Mouse (Mus musculus): Measurements from ENCODE around the gene Eif4g3. TPM values are rescaled to one million over a fixed set of nuclear protein-coding genes. Genes with fewer than 3 reads are reported as not detected.

Eif4g3 gene
- polyA plus RNA-seq, 1 experiment from 2014 or later, result 55.9 TPM

DNA sequence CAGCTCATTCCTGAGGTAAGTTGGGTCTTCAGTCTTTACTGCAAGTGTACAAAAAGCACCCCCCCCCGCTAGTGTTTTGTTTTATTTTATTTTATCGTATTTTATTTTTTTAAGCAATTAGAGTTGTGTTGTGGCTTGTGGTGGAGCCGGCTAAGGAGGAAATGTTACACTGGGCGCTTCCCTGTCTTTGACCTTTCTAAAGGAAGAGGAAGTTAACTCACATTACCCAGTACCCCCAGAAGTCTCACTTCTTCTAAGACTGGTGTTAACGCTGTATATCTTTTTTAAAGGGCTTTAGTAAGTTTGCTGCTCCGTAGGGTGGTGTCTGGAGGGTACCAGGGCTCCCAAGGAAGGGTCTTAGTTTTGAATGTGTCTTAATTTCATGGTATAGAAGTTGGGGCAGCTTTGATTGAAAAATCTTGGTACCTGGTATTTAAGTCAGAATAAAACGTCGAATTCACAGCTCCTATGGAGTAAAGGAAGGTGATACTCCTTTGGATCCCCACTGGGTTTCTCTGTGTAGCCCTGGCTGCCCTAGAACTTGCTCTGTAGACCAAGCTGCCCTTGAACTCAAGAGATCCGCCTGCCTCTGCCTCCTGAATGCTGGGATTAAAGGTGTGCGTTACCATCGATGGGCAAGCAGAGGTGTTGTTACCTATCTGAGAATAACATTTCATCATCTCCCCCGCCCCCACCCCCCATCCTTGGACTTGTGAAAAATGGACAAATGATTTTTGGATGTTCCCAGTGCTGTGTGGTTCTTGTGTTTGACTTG is 1.9 kb downstream of the Eif4g3 start:
- Histone ChIP-seq H3K27me3 (ENCODE audit: control insufficient read depth, insufficient read depth, low read length) (no peaks in the 10 kb centered on the region), H3K4me1 (ENCODE audit: control insufficient read depth, insufficient read depth, low read length) (peaks cover 16% of the 10 kb centered on the region), H3K27ac (ENCODE audit: low read depth, low read length) (peak overlapping the region; percentile 93; the same call in 1 of the 2 replicates), H3K4me2 (replicated peaks; ENCODE audit: low read depth, low read length) (peak overlapping the region; percentile 60), H3K9ac (ENCODE audit: low read depth, low read length) (peak overlapping the region; percentile 99), H3K4me3 (ENCODE audit: low read length) (peak overlapping the region; percentile 99), H3K9me3 (ENCODE audit: control insufficient read depth, low read length) (no peaks in the 10 kb centered on the region), H3K36me3 (ENCODE audit: control insufficient read depth, insufficient read depth, low read length) (peaks cover 29% of the 10 kb centered on the region)
- ATAC-seq (ENCODE audit: low FRiP score, low TSS enrichment), result no peak
- 38% methylated on average over 12 of the region's 12 CpGs for WGBS

DNA sequence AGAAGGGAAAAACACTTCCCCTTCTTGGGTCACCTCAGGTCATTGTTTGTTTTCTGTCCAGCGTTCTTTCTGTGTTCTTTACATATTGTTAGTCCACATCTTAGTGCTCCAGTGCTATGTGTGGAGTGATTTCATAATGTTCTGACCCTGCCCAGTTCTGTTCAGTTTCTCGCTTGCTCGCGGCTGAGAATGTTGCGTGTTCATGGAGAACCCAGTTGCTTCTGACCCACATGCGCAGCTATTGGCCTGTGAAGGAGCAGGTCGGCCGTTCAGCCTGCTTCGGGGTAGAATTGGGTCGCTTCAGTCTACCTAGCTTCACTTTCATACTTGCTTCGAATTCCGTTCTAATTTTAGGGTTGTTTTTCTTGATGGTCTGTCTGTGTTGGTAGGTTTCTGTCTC is 2.6 kb downstream of the Eif4g3 start:
- Histone ChIP-seq H3K9me3 (ENCODE audit: control insufficient read depth, low read length) (no peaks in the 10 kb centered on the region), H3K4me2 (replicated peaks; ENCODE audit: low read depth, low read length) (peak overlapping the region; percentile 60), H3K9ac (ENCODE audit: low read depth, low read length) (peak overlapping the region; percentile 99; the same call in 1 of the 2 replicates), H3K27ac (ENCODE audit: low read depth, low read length) (no peak overlapping the region), H3K27me3 (ENCODE audit: control insufficient read depth, insufficient read depth, low read length) (no peaks in the 10 kb centered on the region), H3K36me3 (ENCODE audit: control insufficient read depth, insufficient read depth, low read length) (peaks cover 32% of the 10 kb centered on the region), H3K4me1 (ENCODE audit: control insufficient read depth, insufficient read depth, low read length) (peaks cover 20% of the 10 kb centered on the region), H3K4me3 (ENCODE audit: low read length) (peak overlapping the region; percentile 99)
- 70% methylated on average over 12 of the region's 12 CpGs for WGBS
- no peak for ATAC-seq (ENCODE audit: low FRiP score, low TSS enrichment)

DNA sequence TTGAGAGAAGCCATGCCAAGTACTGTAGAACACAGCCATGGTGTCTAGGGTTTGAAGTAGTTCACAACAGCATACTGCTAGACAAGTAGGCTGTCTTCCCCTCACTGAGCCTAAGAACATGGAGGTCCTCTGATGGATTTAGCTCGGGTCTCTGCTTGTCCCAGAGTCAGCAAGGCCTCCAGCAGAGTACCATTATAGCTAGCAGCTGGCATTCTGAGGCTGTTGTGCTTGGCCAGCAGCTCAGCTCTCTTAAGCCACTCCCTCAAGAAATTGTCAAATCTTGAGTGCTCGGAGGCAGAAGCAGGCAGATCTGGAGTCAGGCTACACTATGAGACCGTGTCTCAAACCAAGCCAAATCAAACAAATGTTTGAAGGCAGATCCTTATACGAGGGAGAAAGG is 5.4 kb downstream of the Eif4g3 start:
- Histone ChIP-seq H3K9ac (ENCODE audit: low read depth, low read length) (no peak overlapping the region), H3K4me3 (ENCODE audit: low read length) (no peak overlapping the region), H3K27me3 (ENCODE audit: control insufficient read depth, insufficient read depth, low read length) (no peaks in the 10 kb centered on the region), H3K4me2 (replicated peaks; ENCODE audit: low read depth, low read length) (no peak overlapping the region), H3K36me3 (ENCODE audit: control insufficient read depth, insufficient read depth, low read length) (peaks cover 52% of the 10 kb centered on the region), H3K9me3 (ENCODE audit: control insufficient read depth, low read length) (no peaks in the 10 kb centered on the region), H3K27ac (ENCODE audit: low read depth, low read length) (no peak overlapping the region), H3K4me1 (ENCODE audit: control insufficient read depth, insufficient read depth, low read length) (peaks cover 25% of the 10 kb centered on the region)
- ATAC-seq (ENCODE audit: low FRiP score, low TSS enrichment), result no peak
- WGBS, result 75% methylated on average over 4 of the region's 4 CpGs

DNA sequence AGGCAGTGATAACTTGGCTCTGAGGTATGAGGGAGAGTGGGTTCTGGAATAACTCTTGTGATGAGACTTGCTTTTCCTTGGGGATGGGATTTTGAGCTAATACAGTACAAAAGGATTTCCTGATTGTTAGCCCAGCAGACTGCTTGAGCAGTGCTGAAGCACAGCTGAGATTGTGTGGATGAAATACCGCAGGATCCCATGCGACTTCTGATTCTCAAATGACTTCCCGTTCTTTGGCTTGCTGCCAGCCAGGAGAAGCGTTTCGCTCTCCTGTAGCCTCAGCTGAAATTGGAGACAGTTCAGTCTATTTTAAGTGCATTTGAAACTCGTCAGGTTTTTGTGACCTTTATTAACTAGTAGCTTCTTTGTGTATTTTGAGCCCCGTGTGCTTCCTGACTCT is 7.9 kb downstream of the Eif4g3 start:
- H3K36me3 ChIP-seq (ENCODE audit: control insufficient read depth, insufficient read depth, low read length), result peaks cover 66% of the 10 kb centered on the region
- no peak overlapping the region for H3K4me2 ChIP-seq (replicated peaks; ENCODE audit: low read depth, low read length)
- ATAC-seq (ENCODE audit: low FRiP score, low TSS enrichment), result no peak; the same call in 1 of the 2 replicates
- H3K27ac ChIP-seq (ENCODE audit: low read depth, low read length), result no peak overlapping the region
- no peak overlapping the region; the same call in 1 of the 2 replicates for H3K9ac ChIP-seq (ENCODE audit: low read depth, low read length)
- WGBS, result 23% methylated on average over 7 of the region's 7 CpGs
- H3K27me3 ChIP-seq (ENCODE audit: control insufficient read depth, insufficient read depth, low read length), result no peaks in the 10 kb centered on the region
- no peaks in the 10 kb centered on the region for H3K9me3 ChIP-seq (ENCODE audit: control insufficient read depth, low read length)
- H3K4me1 ChIP-seq (ENCODE audit: control insufficient read depth, insufficient read depth, low read length), result peaks cover 15% of the 10 kb centered on the region
- H3K4me3 ChIP-seq (ENCODE audit: low read length), result no peak overlapping the region

DNA sequence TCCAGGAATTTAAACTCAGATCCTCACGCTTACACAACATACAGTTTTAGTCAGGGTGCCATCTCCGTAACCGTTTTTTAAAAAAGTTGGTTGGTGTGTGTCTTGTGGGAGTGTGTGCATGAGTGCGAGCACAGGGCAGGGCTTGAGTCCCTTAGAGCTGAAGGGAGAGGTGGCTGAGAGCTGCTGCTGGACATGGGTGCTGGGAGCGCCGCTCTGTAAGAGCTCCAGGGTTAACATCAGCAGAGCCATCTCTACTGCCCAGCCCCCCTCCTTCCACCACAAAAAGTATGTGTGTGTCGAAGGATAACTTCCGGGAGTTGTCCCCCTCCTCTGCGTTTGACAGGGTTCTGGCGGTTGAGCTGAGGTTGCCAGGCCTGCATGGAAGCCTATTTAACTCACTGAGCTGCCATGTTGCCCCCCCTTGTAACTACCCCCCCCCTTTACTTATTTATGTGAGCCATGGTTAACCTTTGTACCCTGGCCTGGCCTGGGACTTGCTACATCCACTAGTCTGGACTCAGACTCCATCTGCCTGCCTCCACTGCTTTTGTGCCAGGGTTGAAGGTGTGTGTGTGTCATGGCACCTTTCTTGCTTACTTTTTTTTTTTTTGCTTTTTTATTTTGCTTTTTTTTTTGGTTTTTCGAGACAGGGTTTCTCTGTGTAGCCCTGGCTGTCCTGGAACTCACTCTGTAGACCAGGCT is 11.2 kb downstream of the Eif4g3 start:
- Histone ChIP-seq H3K9ac (ENCODE audit: low read depth, low read length) (no peak overlapping the region), H3K4me2 (replicated peaks; ENCODE audit: low read depth, low read length) (no peak overlapping the region), H3K27me3 (ENCODE audit: control insufficient read depth, insufficient read depth, low read length) (no peaks in the 10 kb centered on the region), H3K9me3 (ENCODE audit: control insufficient read depth, low read length) (no peaks in the 10 kb centered on the region), H3K27ac (ENCODE audit: low read depth, low read length) (no peak overlapping the region), H3K4me3 (ENCODE audit: low read length) (no peak overlapping the region), H3K4me1 (ENCODE audit: control insufficient read depth, insufficient read depth, low read length) (peaks cover 8% of the 10 kb centered on the region), H3K36me3 (ENCODE audit: control insufficient read depth, insufficient read depth, low read length) (peaks cover 60% of the 10 kb centered on the region)
- no peak for ATAC-seq (ENCODE audit: low FRiP score, low TSS enrichment)
- 82% methylated on average over 11 of the region's 11 CpGs for WGBS

DNA sequence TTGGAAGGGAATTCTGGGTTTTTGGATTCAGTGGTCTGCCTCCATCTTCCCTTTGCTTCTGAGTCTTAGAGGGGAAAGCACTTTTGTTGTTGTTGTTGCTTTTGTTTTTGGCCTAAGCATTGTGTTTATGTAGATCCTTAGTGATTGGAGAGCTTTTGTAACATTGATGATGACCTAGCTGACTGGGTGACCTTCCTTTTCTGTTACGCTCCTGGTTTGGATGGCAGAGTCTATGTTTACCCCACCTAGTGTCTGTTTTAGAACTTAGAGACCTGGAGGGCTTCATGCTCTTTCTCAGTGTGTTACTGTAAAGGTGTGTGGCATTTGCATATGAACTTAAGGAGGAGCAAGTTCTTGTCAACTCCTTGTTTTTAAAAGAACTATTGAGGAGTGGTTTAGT is 13.0 kb downstream of the Eif4g3 start:
- H3K9me3 ChIP-seq (ENCODE audit: control insufficient read depth, low read length), result no peaks in the 10 kb centered on the region
- WGBS, result 88% methylated on average over 1 of the region's 1 CpGs

DNA sequence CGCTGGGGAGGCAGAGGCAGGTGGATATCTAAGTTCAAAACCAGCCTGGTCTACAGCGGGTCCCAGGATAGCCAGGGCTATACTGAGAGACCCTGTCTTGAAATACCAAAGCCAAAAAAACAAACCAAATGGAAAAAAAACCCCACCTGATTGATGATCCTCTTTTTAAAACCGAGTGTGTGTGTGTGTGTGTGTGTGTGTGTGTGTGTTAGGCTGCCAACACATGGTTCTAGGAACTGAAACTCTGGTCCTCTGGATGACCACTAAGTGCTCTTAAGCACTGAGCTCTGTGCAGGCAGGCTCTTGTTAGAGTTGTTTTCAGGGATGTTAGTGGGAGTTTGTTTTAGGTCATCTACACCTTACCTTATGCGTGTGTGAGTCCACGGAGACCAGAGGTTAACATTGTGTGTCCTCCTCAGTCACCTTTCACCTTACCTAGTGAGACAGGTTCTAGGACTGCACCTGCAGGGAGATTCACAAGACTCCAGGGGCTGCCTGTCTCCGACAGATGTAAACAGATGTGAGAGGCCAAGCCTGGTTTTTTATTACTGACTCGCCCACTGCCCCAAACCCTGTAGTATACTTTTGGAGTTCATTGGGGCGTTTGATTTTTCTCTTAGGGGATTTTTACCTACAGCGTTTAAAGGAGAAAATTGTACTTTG is 14.3 kb downstream of the Eif4g3 start:
- WGBS, result 66% methylated on average over 9 of the region's 9 CpGs
- no peak for ATAC-seq (ENCODE audit: low FRiP score, low TSS enrichment)

More for the DNA sequence above, 13.0 kb downstream of the Eif4g3 start:
- no peak overlapping the region for H3K9ac ChIP-seq (ENCODE audit: low read depth, low read length)
- no peak overlapping the region for H3K4me3 ChIP-seq (ENCODE audit: low read length)
- no peak for ATAC-seq (ENCODE audit: low FRiP score, low TSS enrichment)
- no peak overlapping the region for H3K4me2 ChIP-seq (replicated peaks; ENCODE audit: low read depth, low read length)
- peaks cover 1% of the 10 kb centered on the region; the same call in 1 of the 2 replicates for H3K4me1 ChIP-seq (ENCODE audit: control insufficient read depth, insufficient read depth, low read length)
- no peaks in the 10 kb centered on the region for H3K27me3 ChIP-seq (ENCODE audit: control insufficient read depth, insufficient read depth, low read length)
- no peak overlapping the region for H3K27ac ChIP-seq (ENCODE audit: low read depth, low read length)
- H3K36me3 ChIP-seq (ENCODE audit: control insufficient read depth, insufficient read depth, low read length), result peaks cover 56% of the 10 kb centered on the region

DNA sequence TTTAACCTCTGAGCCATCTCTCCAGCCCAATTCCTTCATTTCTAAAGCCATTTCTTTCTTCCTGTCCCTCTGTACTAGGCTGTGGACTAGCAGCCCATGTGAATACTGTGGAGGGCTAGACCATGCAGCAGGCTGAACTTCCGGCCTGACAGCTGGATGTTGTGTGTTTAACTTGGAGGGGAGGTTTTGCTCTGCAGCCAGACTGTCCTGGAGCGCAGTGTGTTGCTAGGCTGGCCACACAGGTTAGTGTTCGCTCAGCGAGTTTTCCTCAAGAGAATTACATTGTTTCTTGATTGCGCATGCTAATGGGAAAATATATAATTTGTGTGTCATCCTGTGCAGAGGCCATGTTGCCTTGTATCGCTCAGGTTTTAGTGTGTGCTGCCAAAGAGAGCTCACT is 15.8 kb downstream of the Eif4g3 start:
- H3K4me3 ChIP-seq (ENCODE audit: low read length), result no peak overlapping the region
- no peak for ATAC-seq (ENCODE audit: low FRiP score, low TSS enrichment)
- whole genome bisulfite sequencing, result 88% methylated on average over 6 of the region's 6 CpGs
- H3K27ac ChIP-seq (ENCODE audit: low read depth, low read length), result no peak overlapping the region
- H3K4me1 ChIP-seq (ENCODE audit: control insufficient read depth, insufficient read depth, low read length), result no peaks in the 10 kb centered on the region
- peaks cover 52% of the 10 kb centered on the region for H3K36me3 ChIP-seq (ENCODE audit: control insufficient read depth, insufficient read depth, low read length)
- no peak overlapping the region for H3K9ac ChIP-seq (ENCODE audit: low read depth, low read length)
- H3K9me3 ChIP-seq (ENCODE audit: control insufficient read depth, low read length), result no peaks in the 10 kb centered on the region
- H3K27me3 ChIP-seq (ENCODE audit: control insufficient read depth, insufficient read depth, low read length), result no peaks in the 10 kb centered on the region
- no peak overlapping the region for H3K4me2 ChIP-seq (replicated peaks; ENCODE audit: low read depth, low read length)

More for the DNA sequence above, 14.3 kb downstream of the Eif4g3 start:
- Histone ChIP-seq H3K4me2 (replicated peaks; ENCODE audit: low read depth, low read length) (no peak overlapping the region), H3K27me3 (ENCODE audit: control insufficient read depth, insufficient read depth, low read length) (no peaks in the 10 kb centered on the region), H3K4me3 (ENCODE audit: low read length) (no peak overlapping the region), H3K4me1 (ENCODE audit: control insufficient read depth, insufficient read depth, low read length) (no peaks in the 10 kb centered on the region), H3K9me3 (ENCODE audit: control insufficient read depth, low read length) (no peaks in the 10 kb centered on the region), H3K9ac (ENCODE audit: low read depth, low read length) (no peak overlapping the region), H3K27ac (ENCODE audit: low read depth, low read length) (no peak overlapping the region), H3K36me3 (ENCODE audit: control insufficient read depth, insufficient read depth, low read length) (peaks cover 59% of the 10 kb centered on the region)
